Mouse (Mus musculus) G1E (cell line): ENCODE measurements at regions not wholly inside any gene's neighbourhood (a gene's known extent, or its start where the extent isn't known, plus 50 kb on each side); places are given as distances from the start of the nearest gene placed in this dataset.

Source experiments
- CTCF ChIP-seq: IDR thresholded peaks from 2 replicates; pipeline ENCODE4 v1.5.1; 2012; ENCODE audit warnings: low read depth, low read length, inconsistent platforms, mixed read lengths
- GATA1 ChIP-seq: IDR thresholded peaks from 2 replicates; pipeline ENCODE4 v1.6.1; 2012; ENCODE audit warnings: borderline replicate concordance, low read length, inconsistent platforms, mixed read lengths
- POLR2AphosphoS5 ChIP-seq: IDR thresholded peaks from 2 replicates; pipeline ENCODE4 v1.6.1; 2012; ENCODE audit warnings: low read depth, low read length, inconsistent platforms; ENCODE audit not compliant: insufficient replicate concordance

DNA sequence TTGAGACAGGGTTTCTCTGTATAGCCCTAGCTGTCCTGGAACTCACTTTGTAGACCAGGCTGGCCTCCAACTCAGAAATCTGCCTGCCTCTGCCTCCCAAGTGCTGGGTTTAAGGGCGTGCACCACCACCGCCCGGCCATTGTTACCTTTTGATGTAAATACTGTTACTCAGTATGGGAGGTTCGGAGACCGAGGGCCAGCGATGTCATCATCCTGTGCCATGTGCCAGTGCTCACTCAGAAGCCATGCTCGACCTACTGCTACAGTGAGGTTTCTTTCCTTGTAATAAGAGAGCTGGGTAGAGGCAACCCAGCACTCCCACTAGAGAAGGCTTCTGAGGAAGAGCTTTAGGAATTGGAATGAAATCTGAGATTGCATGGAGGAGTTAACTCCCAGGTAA is 191.6 kb upstream of the Tgfbr2 start:
- TF ChIP-seq CTCF (no peak), GATA1 (no peak), POLR2AphosphoS5 (no peak)
